Mouse (Mus musculus): ENCODE data around the gene Slc6a11. TPM values are rescaled to one million over a fixed set of nuclear protein-coding genes. Genes with fewer than 3 reads are reported as not detected.

The Slc6a11 gene
- polyA plus RNA-seq, 1 experiment from 2014 or later: 16.4 TPM

GRCm38 (mm10) chr6:114182366-114183179 is 51.5 kb downstream of the Slc6a11 start:
- Histone ChIP-seq H3K27ac (replicated peaks) (no peak overlapping the region), H3K9ac (replicated peaks) (no peak overlapping the region)
- no peak for ATAC-seq (replicated peaks)

GRCm38 (mm10) chr6:114187121-114187520 is 56.1 kb downstream of the Slc6a11 start:
- Histone ChIP-seq H3K9ac (replicated peaks) (no peak overlapping the region), H3K4me3 (no peak overlapping the region), H3K27me3 (no peaks in the 10 kb centered on the region), H3K4me1 (no peaks in the 10 kb centered on the region), H3K36me3 (no peaks in the 10 kb centered on the region), H3K9me3 (no peaks in the 10 kb centered on the region), H3K4me2 (replicated peaks) (no peak overlapping the region), H3K27ac (replicated peaks) (no peak overlapping the region)
- WGBS: 60% methylated on average over 4 of the region's 4 CpGs
- ATAC-seq (replicated peaks): no peak

More at GRCm38 (mm10) chr6:114182366-114183179, 51.5 kb downstream of the Slc6a11 start:
- H3K27me3 ChIP-seq: no peaks in the 10 kb centered on the region
- 22% methylated on average over 7 of the region's 7 CpGs for WGBS
- H3K36me3 ChIP-seq: no peaks in the 10 kb centered on the region
- no peak overlapping the region for H3K4me3 ChIP-seq
- H3K4me1 ChIP-seq: no peaks in the 10 kb centered on the region
- H3K9me3 ChIP-seq: no peaks in the 10 kb centered on the region
- no peak overlapping the region for H3K4me2 ChIP-seq (replicated peaks)

- H3K4me3 ChIP-seq: no peak overlapping the region
- H3K27me3 ChIP-seq: no peaks in the 10 kb centered on the region
- H3K9ac ChIP-seq (replicated peaks): no peak overlapping the region
- H3K4me1 ChIP-seq: no peaks in the 10 kb centered on the region
- WGBS: 63% methylated on average over 8 of the region's 8 CpGs
- H3K27ac ChIP-seq (replicated peaks): no peak overlapping the region
- ATAC-seq (replicated peaks): no peak
- no peaks in the 10 kb centered on the region for H3K9me3 ChIP-seq
- no peak overlapping the region for H3K4me2 ChIP-seq (replicated peaks)
- H3K36me3 ChIP-seq: no peaks in the 10 kb centered on the region
These were observed 57.8 kb downstream of the Slc6a11 start for GRCm38 (mm10) chr6:114188869-114189268.

DNA sequence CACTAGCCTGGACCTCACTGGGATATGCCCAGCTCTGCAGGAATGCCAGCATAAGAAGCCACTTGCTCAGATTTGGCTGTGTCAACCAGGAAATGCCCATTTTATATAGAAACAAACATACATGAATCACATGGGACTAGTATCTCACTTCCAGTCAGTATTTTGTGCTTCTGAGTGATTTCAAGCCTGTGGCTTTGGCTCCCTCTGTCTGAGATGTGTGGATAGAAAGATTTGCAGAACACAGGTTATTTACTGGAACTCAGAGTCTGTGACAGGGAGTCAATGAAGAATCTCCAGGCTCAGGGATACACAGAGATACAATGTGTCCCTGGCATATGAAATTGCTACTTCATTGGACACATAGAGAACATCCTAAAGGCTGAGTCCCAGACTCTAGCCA is 65.0 kb downstream of the Slc6a11 start:
- no peak overlapping the region for H3K9ac ChIP-seq (replicated peaks)
- no peak overlapping the region for H3K4me3 ChIP-seq
- no peaks in the 10 kb centered on the region for H3K27me3 ChIP-seq
- ATAC-seq (replicated peaks): no peak
- no peak overlapping the region for H3K27ac ChIP-seq (replicated peaks)
- no peaks in the 10 kb centered on the region for H3K36me3 ChIP-seq
- no peak overlapping the region for H3K4me2 ChIP-seq (replicated peaks)
- H3K4me1 ChIP-seq: no peaks in the 10 kb centered on the region
- no peaks in the 10 kb centered on the region for H3K9me3 ChIP-seq

DNA sequence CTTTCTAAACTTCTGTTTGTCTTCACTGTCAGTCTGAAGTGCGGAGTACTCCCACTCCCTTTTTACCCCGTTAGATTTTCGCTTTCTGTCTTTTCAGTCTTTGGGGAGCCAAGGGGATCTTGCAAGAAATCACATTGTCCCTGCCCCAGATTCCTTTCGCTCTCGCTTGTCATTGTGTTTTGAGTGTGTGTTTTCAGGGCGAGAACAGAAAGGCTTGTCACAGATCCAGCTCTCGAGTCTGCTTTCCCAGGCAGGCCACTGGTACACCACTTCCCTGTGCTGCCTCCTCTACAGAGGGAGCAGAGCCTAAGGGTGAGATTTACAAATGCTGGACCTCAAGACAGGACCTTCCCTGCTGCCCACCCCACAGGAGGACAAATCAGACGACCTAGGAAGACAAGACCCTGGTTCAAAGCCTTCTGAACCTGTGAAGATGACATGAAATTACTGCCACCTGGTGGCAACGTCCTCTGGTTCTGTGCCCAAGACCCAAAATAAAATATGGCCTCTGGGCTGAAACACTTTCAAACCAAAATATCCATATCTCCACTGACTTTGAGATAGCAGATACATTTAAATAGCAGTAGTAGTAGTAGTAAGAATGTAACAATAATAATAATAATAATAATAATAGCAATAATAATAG is 68.3 kb downstream of the Slc6a11 start:
- H3K27ac ChIP-seq (replicated peaks): no peak overlapping the region
- no peaks in the 10 kb centered on the region for H3K4me1 ChIP-seq
- no peak overlapping the region for H3K9ac ChIP-seq (replicated peaks)
- no peak for ATAC-seq (replicated peaks)
- H3K27me3 ChIP-seq: no peaks in the 10 kb centered on the region
- WGBS: 37% methylated on average over 9 of the region's 9 CpGs
- no peaks in the 10 kb centered on the region for H3K36me3 ChIP-seq
- no peak overlapping the region for H3K4me2 ChIP-seq (replicated peaks)
- no peak overlapping the region for H3K4me3 ChIP-seq
- H3K9me3 ChIP-seq: no peaks in the 10 kb centered on the region

DNA sequence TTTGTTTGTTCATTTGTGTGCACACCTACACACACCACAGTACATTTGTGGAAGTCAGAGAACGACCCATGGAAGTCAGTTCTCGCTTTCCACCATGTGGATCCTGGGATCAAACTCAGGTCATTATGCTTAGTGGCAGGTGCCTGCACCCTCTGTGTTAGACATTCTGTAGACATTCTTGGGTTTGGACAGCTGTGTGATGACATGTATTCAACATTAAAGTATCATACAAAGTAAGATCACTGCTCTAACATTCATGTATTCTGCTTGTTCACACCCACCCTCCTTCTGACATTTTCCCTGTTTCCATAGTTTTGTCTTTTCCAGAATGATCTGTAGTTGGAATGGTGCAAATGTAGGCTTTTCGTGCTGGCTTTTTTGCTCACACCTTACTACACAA is 73.5 kb downstream of the Slc6a11 start:
- 88% methylated on average over 3 of the region's 3 CpGs for WGBS

DNA sequence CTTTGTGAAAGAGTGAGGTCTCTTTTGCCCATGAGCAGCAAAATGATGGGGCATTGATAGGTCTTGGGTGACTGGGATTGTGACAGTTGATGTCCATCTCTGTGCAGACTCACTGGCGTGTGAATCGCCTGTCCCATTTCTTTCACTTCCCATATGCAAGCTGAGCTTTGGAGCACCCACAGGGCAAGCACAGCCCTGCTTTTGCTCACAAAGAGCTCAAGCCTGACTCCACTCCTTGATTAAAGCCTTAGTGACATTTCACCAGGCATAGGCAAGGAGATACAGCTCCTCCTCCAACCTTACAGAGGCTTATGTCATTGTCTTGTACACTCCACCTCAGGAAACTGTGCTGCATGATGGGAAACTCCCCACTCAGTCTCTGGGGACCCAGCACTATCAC is 77.3 kb downstream of the Slc6a11 start:
- WGBS: 94% methylated on average over 2 of the region's 2 CpGs

More for the DNA sequence above, 73.5 kb downstream of the Slc6a11 start:
- no peak overlapping the region for H3K4me3 ChIP-seq
- H3K9me3 ChIP-seq: no peaks in the 10 kb centered on the region
- H3K9ac ChIP-seq (replicated peaks): no peak overlapping the region
- no peak for ATAC-seq (replicated peaks)
- no peak overlapping the region for H3K4me2 ChIP-seq (replicated peaks)
- H3K27ac ChIP-seq (replicated peaks): no peak overlapping the region
- no peaks in the 10 kb centered on the region for H3K27me3 ChIP-seq
- H3K36me3 ChIP-seq: no peaks in the 10 kb centered on the region
- no peaks in the 10 kb centered on the region for H3K4me1 ChIP-seq

GRCm38 (mm10) chr6:114214393-114214792 is 83.4 kb downstream of the Slc6a11 start:
- no peaks in the 10 kb centered on the region for H3K27me3 ChIP-seq
- no peaks in the 10 kb centered on the region for H3K9me3 ChIP-seq
- no peak overlapping the region for H3K9ac ChIP-seq (replicated peaks)
- H3K27ac ChIP-seq (replicated peaks): no peak overlapping the region
- H3K4me3 ChIP-seq: no peak overlapping the region
- no peak for ATAC-seq (replicated peaks)
- H3K36me3 ChIP-seq: no peaks in the 10 kb centered on the region
- H3K4me1 ChIP-seq: peaks cover 14% of the 10 kb centered on the region
- WGBS: 83% methylated on average over 4 of the region's 4 CpGs
- no peak overlapping the region for H3K4me2 ChIP-seq (replicated peaks)

More for the DNA sequence above, 77.3 kb downstream of the Slc6a11 start:
- Histone ChIP-seq H3K9ac (replicated peaks) (no peak overlapping the region), H3K9me3 (no peaks in the 10 kb centered on the region), H3K36me3 (no peaks in the 10 kb centered on the region), H3K27me3 (no peaks in the 10 kb centered on the region), H3K4me3 (no peak overlapping the region), H3K27ac (replicated peaks) (no peak overlapping the region), H3K4me2 (replicated peaks) (no peak overlapping the region), H3K4me1 (no peaks in the 10 kb centered on the region)
- ATAC-seq (replicated peaks): no peak

DNA sequence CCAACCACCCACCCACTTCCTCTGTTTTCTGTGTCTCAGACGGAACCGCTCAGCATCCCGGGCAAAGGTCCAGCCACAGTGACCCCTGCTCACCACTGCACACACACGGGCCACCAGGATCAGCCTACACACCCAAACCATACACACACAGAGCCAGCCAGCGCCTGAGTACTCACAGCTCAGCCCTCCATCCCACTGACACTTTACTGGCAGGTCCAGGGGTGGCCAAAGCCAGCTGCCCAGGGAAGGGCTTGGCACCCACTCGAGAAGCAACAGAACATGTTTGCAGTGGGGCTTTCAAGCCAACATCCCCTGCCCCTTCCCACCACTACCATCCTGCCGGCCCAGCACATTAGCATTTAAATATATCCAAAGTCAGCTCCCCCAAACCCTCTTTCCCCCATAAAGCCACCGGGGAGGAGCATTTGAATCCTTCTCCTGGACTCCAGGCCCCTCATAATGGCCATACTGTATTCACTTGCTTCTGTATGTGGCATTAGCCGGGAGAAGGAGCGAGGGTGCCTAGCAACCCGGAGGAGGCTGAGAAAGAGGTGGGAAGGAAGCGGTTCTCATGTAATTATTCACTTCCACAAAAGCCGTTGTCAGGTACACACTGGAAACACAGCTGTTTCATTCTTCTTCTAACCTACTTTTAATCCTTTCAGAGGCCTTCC is 85.8 kb downstream of the Slc6a11 start:
- peak; percentile 89 for ATAC-seq (replicated peaks)
- peaks cover 14% of the 10 kb centered on the region for H3K4me1 ChIP-seq
- no peaks in the 10 kb centered on the region for H3K36me3 ChIP-seq
- H3K27ac ChIP-seq (replicated peaks): peak overlapping the region; percentile 63
- no peaks in the 10 kb centered on the region for H3K27me3 ChIP-seq
- no peak overlapping the region for H3K4me2 ChIP-seq (replicated peaks)
- no peak overlapping the region for H3K9ac ChIP-seq (replicated peaks)
- H3K4me3 ChIP-seq: no peak overlapping the region
- no peaks in the 10 kb centered on the region for H3K9me3 ChIP-seq
- WGBS: 29% methylated on average over 13 of the region's 13 CpGs

GRCm38 (mm10) chr6:114224399-114224798 is 93.4 kb downstream of the Slc6a11 start:
- Histone ChIP-seq H3K4me2 (replicated peaks) (no peak overlapping the region), H3K36me3 (no peaks in the 10 kb centered on the region), H3K4me1 (no peaks in the 10 kb centered on the region), H3K4me3 (no peak overlapping the region), H3K27ac (replicated peaks) (no peak overlapping the region), H3K9ac (replicated peaks) (no peak overlapping the region), H3K9me3 (no peaks in the 10 kb centered on the region), H3K27me3 (no peaks in the 10 kb centered on the region)
- ATAC-seq (replicated peaks): 0 out of 2 replicates have a peak, but pooled peaks have one; percentile 26
- WGBS: 22% methylated on average over 4 of the region's 4 CpGs

GRCm38 (mm10) chr6:114227378-114227777 is 96.3 kb downstream of the Slc6a11 start:
- no peaks in the 10 kb centered on the region for H3K4me1 ChIP-seq
- H3K27me3 ChIP-seq: no peaks in the 10 kb centered on the region
- no peaks in the 10 kb centered on the region for H3K36me3 ChIP-seq
- no peak overlapping the region for H3K9ac ChIP-seq (replicated peaks)
- no peaks in the 10 kb centered on the region for H3K9me3 ChIP-seq
- no peak overlapping the region for H3K4me2 ChIP-seq (replicated peaks)
- H3K4me3 ChIP-seq: no peak overlapping the region
- no peak for ATAC-seq (replicated peaks)
- no peak overlapping the region for H3K27ac ChIP-seq (replicated peaks)
- WGBS: 3% methylated on average over 2 of the region's 2 CpGs

DNA sequence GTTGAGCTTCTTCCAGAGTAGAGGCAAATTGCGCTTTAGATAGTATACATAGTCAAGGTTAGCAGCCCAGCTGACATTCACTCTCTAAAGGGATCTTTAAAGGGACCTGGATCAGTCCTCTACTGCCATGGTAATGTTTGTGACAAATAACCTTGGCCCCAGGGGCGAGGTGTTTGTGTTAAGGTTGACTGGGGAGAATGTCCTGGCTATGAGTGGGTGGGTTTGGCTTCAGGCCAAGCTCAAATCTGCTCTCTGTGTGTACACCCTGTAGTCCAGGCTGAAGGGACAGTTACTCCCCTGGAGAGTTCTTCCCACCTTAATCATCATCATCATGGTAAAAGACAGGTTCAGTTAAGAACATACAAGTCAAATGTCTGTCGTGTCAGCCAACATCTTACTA is 97.2 kb downstream of the Slc6a11 start:
- Histone ChIP-seq H3K9me3 (no peaks in the 10 kb centered on the region), H3K9ac (replicated peaks) (no peak overlapping the region), H3K4me1 (no peaks in the 10 kb centered on the region), H3K27ac (replicated peaks) (no peak overlapping the region), H3K4me2 (replicated peaks) (no peak overlapping the region), H3K4me3 (no peak overlapping the region), H3K36me3 (no peaks in the 10 kb centered on the region), H3K27me3 (no peaks in the 10 kb centered on the region)
- 85% methylated on average over 3 of the region's 3 CpGs for WGBS
- no peak for ATAC-seq (replicated peaks)
